Comparison of ENCODE assay signal across 25 mouse cellular contexts in genomic region chr17:48012561-48012960, GRCm38 (mm10). TPM values are rescaled to one million over a fixed set of nuclear protein-coding genes. Genes with fewer than 3 reads are reported as not detected.
"Had no signal": no experiment of that assay in that cellular context is flagged by ENCODE, and none has a peak within 500 bp of the region (broad histone marks: within the 10 kb centered on the region; RNA-seq: fewer than 3 reads in every experiment).

No protein-coding gene starts in this region.

- ATAC-seq: liver, postnatal 0 days; midbrain, embryonic 15.5 days had no signal

- H3K36me3 ChIP-seq: limb, embryonic 15.5 days; lung, embryonic 15.5 days; midbrain, embryonic 15.5 days; neural tube, embryonic 13.5 days had no signal

- H3K4me3 ChIP-seq: layer of hippocampus, adult 2 months; limb, embryonic 15.5 days; lung, embryonic 15.5 days; megakaryocyte, embryonic 14.5 days; midbrain, embryonic 15.5 days; neural tube, embryonic 13.5 days had no signal

- H3K4me2 ChIP-seq: limb, embryonic 15.5 days; liver, embryonic 11.5 days; lung, embryonic 15.5 days; midbrain, embryonic 11.5 days; midbrain, embryonic 15.5 days; neural tube, embryonic 13.5 days had no signal

- H3K9ac ChIP-seq: limb, embryonic 15.5 days; liver, embryonic 14.5 days; liver, postnatal 0 days; lung, embryonic 15.5 days; midbrain, embryonic 15.5 days; neural tube, embryonic 13.5 days had no signal

- DNase-seq: kidney, adult 18-20 months; kidney, adult 9 months; kidney, postnatal 14 days; layer of hippocampus, adult 9-11 months; liver, postnatal 0 days; lung, postnatal 36 days; retina, postnatal 1 day; thymus, adult 18-20 months; thymus, postnatal 14 days; thymus, postnatal 4 days had no signal

- H3K9me3 ChIP-seq: limb, embryonic 15.5 days; lung, embryonic 15.5 days; megakaryocyte, embryonic 14.5 days; midbrain, embryonic 15.5 days; neural tube, embryonic 13.5 days had no signal

- H3K27me3 ChIP-seq: limb, embryonic 15.5 days; lung, embryonic 15.5 days; midbrain, embryonic 15.5 days had no signal

- H3K27ac ChIP-seq: layer of hippocampus, adult 2 months; limb, embryonic 15.5 days; liver, embryonic 14.5 days; lung, embryonic 15.5 days; midbrain, embryonic 15.5 days; neural tube, embryonic 13.5 days had no signal

- H3K4me1 ChIP-seq: lung, embryonic 15.5 days; megakaryocyte, embryonic 14.5 days had no signal

RNA-seq across cellular contexts. Expression of gene 1700122O11Rik, which starts 25.5 kb away (rescaled TPM):
- polyA plus RNA-seq: kidney, embryonic 16.5 days; large intestine, adult 2 months; limb, embryonic 11.5 days; limb, embryonic 15.5 days; liver, embryonic 11.5 days; liver, embryonic 14.5 days; liver, postnatal 0 days; lung, embryonic 15.5 days; midbrain, embryonic 11.5 days; midbrain, embryonic 15.5 days; neural tube, embryonic 13.5 days; small intestine, adult 2 months; spleen, adult 2 months; stomach, embryonic 16.5 days had no signal
